50 mouse cellular contexts compared by ENCODE assay signal in genomic region chr19:58550916-58551315, GRCm38 (mm10). TPM values are rescaled to one million over a fixed set of nuclear protein-coding genes. Genes with fewer than 3 reads are reported as not detected.
"Had no signal": no experiment of that assay in that cellular context is flagged by ENCODE, and none has a peak within 500 bp of the region (broad histone marks: within the 10 kb centered on the region; RNA-seq: fewer than 3 reads in every experiment).

No protein-coding gene starts in this region.

- H3K4me3 ChIP-seq: heart, embryonic 10.5 days; heart, embryonic 12.5 days; heart, embryonic 13.5 days; heart, embryonic 15.5 days; hindbrain, embryonic 10.5 days; hindbrain, embryonic 12.5 days; hindbrain, embryonic 13.5 days; hindbrain, embryonic 15.5 days; intestine, embryonic 15.5 days; kidney, embryonic 15.5 days; layer of hippocampus, adult 2 months; left cerebral cortex, adult 2 months had no signal

- H3K4me1 ChIP-seq: heart, embryonic 10.5 days; heart, embryonic 12.5 days; hindbrain, embryonic 10.5 days; hindbrain, embryonic 13.5 days; hindbrain, embryonic 15.5 days; intestine, embryonic 15.5 days; kidney, embryonic 15.5 days had no signal

- H3K36me3 ChIP-seq: heart, embryonic 10.5 days; heart, embryonic 12.5 days; heart, embryonic 13.5 days; heart, embryonic 15.5 days; hindbrain, embryonic 10.5 days; hindbrain, embryonic 12.5 days; hindbrain, embryonic 13.5 days; hindbrain, embryonic 15.5 days; intestine, embryonic 15.5 days; kidney, embryonic 15.5 days had no signal

- DNase-seq: heart, postnatal 10 days; heart, postnatal 14 days; heart, postnatal 36 days; heart, postnatal 4 days; kidney, adult 11 months; kidney, adult 18-20 months; kidney, adult 2 months; kidney, adult 8-10 months; kidney, adult 9 months; kidney, postnatal 10 days; kidney, postnatal 14 days; kidney, postnatal 25 days; kidney, postnatal 36 days; kidney, postnatal 4 days; layer of hippocampus, adult 9-11 months; layer of hippocampus, postnatal 36 days had no signal

- ATAC-seq: hindbrain, embryonic 16.5 days; hindbrain, postnatal 0 days; inflammation-experienced regulatory T-cells, adult 6 months; intestine, embryonic 15.5 days; intestine, embryonic 16.5 days; intestine, postnatal 0 days had no signal

- H3K27ac ChIP-seq: heart, embryonic 10.5 days; heart, embryonic 13.5 days; heart, embryonic 15.5 days; hindbrain, embryonic 10.5 days; hindbrain, embryonic 12.5 days; hindbrain, embryonic 13.5 days; hindbrain, embryonic 14.5 days; hindbrain, embryonic 15.5 days; hindbrain, postnatal 0 days; intestine, embryonic 15.5 days; kidney, embryonic 15.5 days; kidney, postnatal 0 days; layer of hippocampus, adult 2 months; left cerebral cortex, adult 2 months had no signal

- H3K4me2 ChIP-seq: heart, embryonic 12.5 days; heart, embryonic 13.5 days; heart, embryonic 15.5 days; hindbrain, embryonic 12.5 days; hindbrain, embryonic 13.5 days; hindbrain, embryonic 14.5 days; hindbrain, embryonic 15.5 days; intestine, embryonic 15.5 days; kidney, embryonic 15.5 days had no signal

- H3K9me3 ChIP-seq: heart, embryonic 10.5 days; heart, embryonic 12.5 days; heart, embryonic 13.5 days; heart, embryonic 15.5 days; hindbrain, embryonic 10.5 days; hindbrain, embryonic 12.5 days; hindbrain, embryonic 13.5 days; hindbrain, embryonic 15.5 days; intestine, embryonic 15.5 days; kidney, embryonic 15.5 days had no signal

- H3K27me3 ChIP-seq: heart, embryonic 15.5 days; hindbrain, embryonic 12.5 days; hindbrain, embryonic 13.5 days; hindbrain, embryonic 15.5 days; intestine, embryonic 15.5 days; kidney, embryonic 15.5 days had no signal

- H3K9ac ChIP-seq: heart, embryonic 12.5 days; heart, embryonic 13.5 days; heart, embryonic 15.5 days; hindbrain, embryonic 12.5 days; hindbrain, embryonic 13.5 days; hindbrain, embryonic 14.5 days; hindbrain, embryonic 15.5 days; intestine, embryonic 15.5 days; kidney, embryonic 15.5 days had no signal

RNA-seq across cellular contexts. Expression of gene Ccdc172, which starts 39.1 kb away (rescaled TPM):
- total RNA-seq: heart, postnatal 10 days; heart, postnatal 14 days; heart, postnatal 25 days; heart, postnatal 36 days; heart, postnatal 4 days; hematopoietic stem cell, adult 5-6 weeks; hindbrain, postnatal 0 days; layer of hippocampus, adult 18-20 months; layer of hippocampus, adult 2 months; layer of hippocampus, adult 8-10 months; layer of hippocampus, postnatal 10 days; layer of hippocampus, postnatal 14 days; layer of hippocampus, postnatal 36 days; left cerebral cortex, adult 18-20 months; left cerebral cortex, adult 2 months had no signal
- polyA plus RNA-seq: heart, embryonic 10.5 days; heart, embryonic 12.5 days; heart, embryonic 13.5 days; heart, embryonic 14.5 days; heart, embryonic 15.5 days; heart, embryonic 16.5 days; heart, postnatal 0 days; hindbrain, embryonic 10.5 days; hindbrain, embryonic 11.5 days; hindbrain, embryonic 12.5 days; hindbrain, embryonic 13.5 days; hindbrain, embryonic 14.5 days; hindbrain, embryonic 15.5 days; hindbrain, postnatal 0 days; inflammation-experienced regulatory T-cells, adult 6 months; intestine, embryonic 14.5 days; intestine, embryonic 15.5 days; intestine, embryonic 16.5 days; intestine, postnatal 0 days; kidney, adult 2 months; kidney, embryonic 14.5 days; kidney, embryonic 15.5 days; kidney, embryonic 16.5 days; kidney, postnatal 0 days; large intestine, adult 2 months had no signal
